Mouse (Mus musculus) CD4-positive, CD25-positive, alpha-beta regulatory T cell, adult 4 months (primary cell): ENCODE data around the gene Mecom. TPM values are rescaled to one million over a fixed set of nuclear protein-coding genes. Genes with fewer than 3 reads are reported as not detected.
"Not testable (repeated sequence)": the region's sequence is repeated elsewhere in the genome, so short reads cannot be mapped to it uniquely, and the experiment has no call there.

Source experiments
- ATAC-seq: one replicate; pipeline ENCODE4 v1.8.0; 2017
- polyA plus RNA-seq, 2 experiments: library from polyadenylated mRNA; unstranded; fragments of 100-300 nt; shearing (Covaris generic); gene quantifications; one replicate each; pipeline ENCODE4 v1.2.1; 2017

Mecom gene
- under 1 TPM in 1 of 2 experiments, not detected in 1; 0.39 TPM for polyA plus RNA-seq

DNA sequence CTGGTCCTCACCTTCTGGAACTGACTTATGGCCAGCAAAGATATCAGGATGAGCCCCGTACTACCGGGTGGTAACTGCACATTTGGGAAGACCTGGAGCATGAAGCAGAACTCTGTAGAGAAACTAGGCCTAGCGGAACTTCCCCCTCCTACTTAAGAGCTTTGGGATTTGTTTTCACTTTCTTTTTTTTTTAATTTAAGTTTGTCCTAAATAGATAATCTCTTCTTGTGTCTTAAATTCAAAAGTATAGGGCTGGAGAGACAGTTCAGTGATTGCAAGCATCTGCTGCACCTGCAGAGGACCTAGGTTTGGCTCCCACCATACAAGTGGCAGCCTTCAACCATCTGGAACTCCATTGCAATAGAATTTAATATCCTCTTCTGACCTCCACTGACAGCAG lies at the start of gene Mecom:
TSS of gene Mecom (minus strand) at position 101 of the 400 bp plus-strand sequence.
- ATAC-seq, result no peak

DNA sequence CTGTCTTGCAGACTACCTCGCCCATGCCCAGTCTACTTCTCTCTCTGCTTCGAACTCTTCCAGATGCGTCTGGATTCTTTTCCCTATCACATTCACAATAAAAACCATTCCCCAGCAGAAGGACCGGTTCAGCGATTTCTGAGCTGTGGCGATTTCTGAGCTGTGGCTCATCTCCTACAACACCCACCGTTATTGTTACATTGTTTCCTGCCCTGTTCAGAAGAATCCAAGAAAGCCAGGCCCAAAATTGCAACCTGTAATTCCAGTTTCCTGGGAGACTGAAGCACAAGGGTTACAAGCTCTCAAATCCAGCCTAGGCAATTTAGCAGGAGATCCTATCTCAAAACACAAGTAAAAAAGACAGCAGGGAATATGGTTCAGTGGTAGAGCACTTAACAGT lies 49.5 kb upstream of the Mecom start:
- ATAC-seq, result no peak

DNA sequence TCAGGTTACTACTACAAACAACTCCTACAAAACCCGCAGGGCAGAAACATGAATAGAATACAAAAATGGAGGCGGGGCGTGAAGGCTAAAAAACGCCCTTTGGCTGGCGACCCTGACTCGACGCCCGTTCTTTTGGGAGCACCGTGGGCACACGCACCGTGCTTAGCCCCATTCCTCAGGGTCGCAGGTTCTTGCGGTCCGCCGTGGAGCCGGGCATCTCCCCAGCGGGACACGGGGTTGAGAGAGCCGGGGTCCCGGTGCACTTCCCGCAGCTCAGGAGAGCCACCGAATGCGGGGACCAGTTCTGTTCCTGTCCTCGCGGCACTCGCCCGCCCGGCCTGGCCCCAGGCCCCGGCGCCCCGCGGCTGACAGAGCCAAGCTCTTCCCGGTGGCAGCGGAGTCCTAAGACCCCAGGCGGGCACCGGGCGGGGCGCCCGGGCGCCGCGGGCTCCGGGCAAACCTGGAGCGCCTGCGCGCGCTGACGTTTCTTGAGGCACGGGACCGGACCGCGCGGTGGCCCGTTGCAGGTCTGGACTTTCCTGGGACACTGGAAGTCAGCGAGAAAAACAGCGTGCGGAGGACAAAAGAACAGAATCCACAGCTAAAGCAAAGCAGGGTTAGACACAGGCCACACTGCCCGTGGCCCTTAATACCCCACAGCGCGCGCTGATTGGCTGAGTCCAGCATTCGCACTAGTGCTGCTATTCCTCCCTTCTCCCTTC lies 47.5 kb upstream of the Mecom start:
- peak; percentile 24 for ATAC-seq

DNA sequence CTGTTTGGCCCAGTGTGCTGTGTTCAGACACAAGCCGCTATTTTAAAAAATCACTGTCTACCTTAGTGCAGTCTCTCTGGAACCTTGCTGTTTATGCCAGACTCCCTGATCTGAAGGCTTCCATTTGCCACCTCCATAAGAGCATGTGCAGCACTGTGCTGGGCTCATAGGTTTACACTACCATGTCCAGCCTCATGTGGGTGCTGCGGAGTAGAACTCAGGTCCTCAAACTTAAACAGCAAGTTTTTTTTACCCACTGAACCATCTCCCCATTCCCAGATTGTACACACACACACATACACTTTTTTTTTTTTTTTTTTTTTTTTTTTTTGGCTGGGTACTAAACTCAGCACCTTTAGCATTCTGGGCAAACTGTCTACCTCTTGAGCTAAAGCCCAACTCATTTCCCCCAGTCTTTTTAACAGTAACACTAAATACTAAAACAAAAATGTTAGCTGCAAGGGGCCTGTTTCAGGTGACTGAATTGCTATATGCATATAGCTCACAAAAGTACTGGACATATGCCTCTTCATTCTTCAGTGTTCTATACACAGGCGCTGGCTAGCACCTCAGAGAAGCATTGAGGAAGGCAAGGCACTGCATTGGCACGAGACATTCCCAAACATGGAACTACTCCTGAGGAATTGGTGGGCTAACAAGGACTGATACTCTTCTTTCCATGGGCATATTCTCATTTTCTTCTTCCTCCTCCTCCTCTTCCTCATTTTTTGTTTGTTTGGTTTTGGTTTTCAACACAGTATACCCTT lies 46.1 kb upstream of the Mecom start:
- peak; percentile 55 for ATAC-seq

DNA sequence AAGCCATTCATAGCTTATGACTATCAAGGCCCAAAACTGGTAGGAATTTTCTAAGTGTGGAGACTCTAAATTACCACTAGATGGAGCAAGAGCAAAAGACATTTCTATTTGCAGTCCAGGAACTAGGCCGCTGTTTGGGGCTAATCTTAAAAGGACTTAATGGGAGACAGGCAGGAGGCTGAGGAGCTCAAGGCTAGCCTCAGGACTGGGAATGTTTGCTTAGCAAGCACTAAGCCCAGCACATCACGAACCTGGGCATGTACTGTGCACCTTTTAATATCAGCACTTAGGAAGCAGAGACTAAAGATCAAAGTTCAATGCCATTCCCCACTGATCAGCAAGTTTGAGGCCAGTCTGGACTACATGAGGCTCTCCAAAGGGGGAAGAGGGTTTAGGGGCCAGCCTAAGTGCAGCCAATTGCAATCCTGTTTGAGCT lies 44.6 kb upstream of the Mecom start:
- peak; percentile 85 for ATAC-seq

DNA sequence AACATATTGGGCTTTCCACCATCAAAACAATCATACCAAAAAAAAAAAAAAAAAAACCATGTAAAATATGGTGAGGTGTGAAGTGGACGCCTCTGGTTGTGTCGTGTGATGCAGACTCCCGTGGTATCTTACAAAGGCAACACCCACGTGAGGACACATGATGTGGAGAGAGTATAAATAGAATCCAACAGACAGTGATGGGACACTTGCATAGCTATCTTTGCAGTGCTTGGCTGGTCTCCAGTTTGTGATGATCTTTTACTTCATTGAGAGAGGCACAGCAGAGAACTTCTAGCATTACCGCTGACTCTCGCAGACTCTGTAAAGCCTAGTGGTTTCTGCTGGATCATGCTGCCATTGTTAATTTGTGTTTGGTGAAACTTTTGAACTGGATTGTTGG lies 41.1 kb upstream of the Mecom start:
- no peak for ATAC-seq

DNA sequence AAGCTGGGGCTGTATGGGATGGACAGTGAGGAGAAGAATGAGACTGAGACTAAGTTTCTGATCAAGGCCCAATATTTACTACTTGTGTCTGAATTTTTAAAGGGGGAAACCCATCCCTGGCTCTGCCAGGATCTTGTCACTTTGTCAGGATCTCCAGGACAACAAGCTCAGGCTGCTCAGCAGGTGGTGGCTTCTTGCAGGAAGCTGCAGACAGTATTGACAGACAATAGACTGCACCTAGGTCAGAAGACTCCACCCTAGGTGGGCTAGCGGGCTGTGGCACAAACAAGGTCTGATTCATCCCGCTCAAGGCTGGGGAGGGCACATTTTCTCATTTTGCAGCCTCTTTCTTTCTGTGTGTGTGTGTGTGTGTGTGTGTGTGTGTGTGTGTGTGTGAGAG lies 25.7 kb upstream of the Mecom start:
- no peak for ATAC-seq

DNA sequence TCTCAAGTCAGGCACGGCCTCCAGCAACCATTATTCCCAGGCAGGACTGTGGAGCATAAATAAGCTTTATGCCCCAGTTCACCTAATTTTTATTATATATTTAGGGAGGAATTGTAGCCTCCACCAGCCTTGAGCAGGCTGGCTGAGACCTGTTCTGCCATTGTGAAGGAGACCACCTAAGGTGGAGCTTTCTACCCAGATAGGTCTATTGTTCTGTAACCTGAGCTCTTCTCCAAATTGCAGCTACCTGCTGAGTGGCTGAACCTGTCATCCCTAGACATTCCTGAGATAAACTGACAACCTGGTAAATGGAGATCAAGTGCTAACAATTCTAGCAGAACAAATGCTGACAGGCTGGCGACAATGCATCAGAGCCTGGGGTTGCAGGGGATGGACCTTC lies 18.5 kb upstream of the Mecom start:
- ATAC-seq, result not testable (repeated sequence)

DNA sequence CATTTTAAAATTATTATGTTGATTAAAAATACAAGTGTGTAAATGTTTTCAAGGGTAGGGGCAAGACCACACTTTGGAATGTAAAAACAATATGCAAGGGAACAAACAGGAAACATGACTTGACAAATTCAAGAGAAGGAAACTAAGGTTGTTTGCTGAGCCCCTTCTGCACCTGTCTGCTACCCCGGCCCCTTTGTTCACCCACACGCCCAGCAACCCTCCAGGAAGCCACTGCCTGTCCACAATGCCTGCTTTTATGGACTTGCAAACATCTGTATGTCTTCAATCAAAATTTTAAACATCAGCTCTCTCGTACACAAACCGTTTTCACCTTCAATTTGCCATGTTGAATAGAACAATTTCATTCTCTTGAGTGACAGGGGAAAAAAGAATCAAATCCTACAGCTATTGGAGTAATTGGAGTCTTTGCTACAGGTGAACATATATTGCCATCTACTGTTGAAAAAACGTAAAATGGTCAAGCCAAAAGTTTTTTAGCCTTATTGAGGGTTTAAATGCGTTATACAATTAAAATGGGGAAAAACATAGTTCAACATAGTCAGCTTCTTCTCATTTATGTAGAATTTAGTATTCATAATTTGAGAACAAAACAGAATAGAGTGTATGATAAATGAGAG lies 13.0 kb upstream of the Mecom start:
- ATAC-seq, result no peak

DNA sequence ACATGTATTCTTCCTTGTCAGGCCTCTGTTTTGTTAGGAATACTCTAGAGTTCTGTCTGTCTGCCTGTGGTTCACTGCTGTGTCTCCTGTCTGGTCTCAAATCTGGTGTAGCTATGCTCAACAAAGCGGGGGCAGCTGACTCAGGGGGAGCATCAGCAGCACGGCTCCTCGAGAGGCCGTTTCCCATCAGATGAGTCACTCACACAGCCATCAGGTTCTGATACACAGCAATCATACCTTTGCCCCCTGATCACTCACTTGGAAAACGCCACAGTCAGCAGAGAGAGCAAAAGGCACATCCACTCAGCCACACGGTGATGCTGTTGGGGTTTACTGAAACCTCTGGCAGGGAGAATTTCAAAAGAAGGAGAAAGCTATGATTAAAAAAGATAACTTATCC lies 5.9 kb upstream of the Mecom start:
- no peak for ATAC-seq

DNA sequence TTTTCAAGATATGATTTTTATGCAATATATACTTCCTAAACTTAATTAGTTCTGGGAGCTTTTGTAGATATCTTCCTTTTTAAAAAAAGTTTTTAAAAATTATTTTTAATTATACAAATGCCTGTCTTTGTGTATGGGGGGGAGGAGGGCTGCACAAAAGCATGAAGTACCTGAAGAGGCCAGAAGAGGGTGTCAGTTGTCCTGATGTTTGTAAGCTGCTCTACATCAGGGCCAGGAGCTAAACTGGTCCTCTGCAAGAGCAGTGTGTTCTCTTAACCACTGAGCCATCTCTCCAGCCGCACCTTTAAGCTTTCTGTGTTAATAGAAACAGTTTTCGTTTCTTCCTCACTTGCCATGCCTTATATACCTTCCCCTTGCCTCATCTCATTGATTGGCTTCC lies 2.4 kb upstream of the Mecom start:
- ATAC-seq, result no peak

DNA sequence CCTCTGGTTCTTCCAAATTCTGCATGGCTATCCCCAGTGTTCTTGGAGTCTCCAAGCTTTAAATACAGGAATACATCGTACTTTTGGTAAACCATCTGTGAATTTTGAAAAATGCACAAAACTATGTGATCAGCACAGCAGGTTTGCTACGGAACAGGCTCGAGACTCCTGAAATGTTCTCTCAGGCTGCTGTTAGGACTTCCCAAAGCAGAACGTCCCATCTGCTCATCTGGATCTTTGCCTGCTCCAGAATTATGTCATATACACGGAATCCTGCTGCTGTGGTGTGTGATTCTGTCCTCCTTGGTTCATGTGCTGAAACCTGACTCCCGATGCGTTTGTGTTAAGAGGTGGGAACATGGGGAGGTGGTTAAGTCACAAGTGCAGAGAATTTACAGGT lies 1.1 kb upstream of the Mecom start:
- no peak for ATAC-seq

DNA sequence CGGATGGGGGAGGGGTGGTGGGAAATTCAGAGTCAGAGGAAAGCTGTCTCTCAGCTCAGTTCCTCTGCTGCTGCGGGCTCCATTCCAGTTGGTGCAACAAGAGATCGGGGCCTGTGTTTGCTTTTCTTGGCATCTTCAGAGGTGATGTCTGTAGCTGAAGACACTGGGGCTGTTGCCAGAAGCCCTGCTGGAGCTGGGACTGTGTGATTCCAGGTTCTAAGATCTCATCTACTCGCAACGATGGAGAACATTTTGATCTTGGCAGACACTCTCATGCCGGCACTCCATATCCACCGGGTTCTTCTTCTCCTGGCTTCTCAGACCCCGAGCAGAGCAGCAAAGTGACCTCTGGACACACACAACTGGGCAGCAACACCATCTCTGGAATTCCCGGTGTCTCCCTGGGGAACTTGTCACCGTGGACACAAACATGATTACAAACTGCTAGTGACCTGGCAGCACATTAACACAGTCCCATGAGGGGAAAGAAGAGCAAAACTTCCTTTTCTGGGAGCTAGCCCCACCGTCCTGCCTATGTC lies 908 bp downstream of the Mecom start:
- no peak for ATAC-seq

DNA sequence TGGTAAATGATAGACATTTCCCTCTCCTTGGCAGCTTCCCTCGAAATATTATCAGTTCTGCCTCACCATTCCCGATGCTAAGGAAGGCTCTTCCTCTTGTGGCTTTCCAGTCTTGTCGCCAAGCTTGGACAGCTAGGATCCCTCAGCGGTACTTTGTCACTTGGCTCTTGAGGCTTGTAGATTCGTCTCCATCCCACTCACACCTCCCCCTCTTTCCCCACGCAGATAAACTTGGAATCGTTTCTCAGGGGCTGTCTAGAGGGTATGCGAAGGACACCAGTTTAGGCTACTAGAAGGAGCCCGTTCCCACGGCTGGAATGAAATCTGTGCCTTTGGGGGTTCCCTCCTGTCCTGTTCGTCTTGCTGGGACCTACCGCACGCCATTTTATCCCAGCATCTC lies 1.4 kb downstream of the Mecom start:
- no peak for ATAC-seq

DNA sequence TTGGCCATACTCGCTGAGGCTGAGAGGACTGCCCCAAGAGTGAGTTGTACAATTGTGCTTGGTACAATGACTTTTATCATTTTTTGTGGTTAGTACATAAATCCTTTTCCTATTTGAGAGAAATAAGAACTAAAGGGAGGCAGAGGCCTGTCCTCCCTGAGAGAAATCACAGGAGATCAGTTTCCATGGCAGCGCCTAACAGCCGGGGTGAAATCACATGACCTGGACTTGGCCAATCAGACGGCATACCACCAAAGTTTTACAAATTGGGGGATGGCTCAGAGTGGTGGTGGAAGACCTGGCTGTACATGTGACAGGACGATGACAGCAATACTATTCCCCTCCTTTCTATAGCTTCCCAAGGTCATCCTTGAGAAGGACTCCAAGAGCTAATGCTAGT lies 2.6 kb downstream of the Mecom start:
- no peak for ATAC-seq

DNA sequence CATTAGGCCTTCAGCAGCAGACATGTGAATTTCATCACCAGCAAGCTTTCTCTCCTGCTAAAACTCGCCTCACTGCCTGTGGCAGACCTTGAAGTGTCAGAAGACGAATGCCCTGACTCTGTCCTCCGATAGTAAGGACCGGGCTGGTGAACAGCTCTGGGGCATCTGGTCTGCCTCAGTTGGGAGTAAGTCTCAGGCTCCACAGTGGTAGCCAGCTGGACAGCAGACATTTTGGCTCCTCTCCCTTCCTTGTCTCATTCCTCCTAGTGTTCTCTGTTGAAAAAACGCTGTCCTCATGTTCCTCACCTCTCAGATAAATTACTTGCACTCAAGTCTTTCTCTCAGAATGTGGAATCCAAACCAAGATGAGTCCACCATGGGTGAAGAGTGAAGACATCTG lies 3.5 kb downstream of the Mecom start:
- no peak for ATAC-seq

DNA sequence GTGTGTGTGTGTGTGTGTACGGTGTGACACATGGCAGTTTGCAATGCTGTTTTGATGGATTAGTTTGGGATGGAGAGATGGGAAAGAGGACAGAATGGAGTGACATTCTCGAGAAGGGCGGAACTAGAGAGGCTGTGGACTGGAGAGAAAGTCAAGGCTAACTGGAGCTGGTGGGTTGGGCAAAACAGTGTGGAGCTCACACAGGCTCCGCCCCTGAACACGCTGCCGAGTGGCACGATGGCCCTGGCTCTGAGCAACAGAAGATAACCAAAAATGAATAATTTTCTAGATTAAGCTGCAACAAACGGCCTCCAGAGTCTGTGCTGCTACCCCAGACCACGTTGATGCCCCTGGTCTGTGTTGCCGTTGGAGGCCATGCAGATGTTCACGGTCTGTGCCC lies 12.0 kb downstream of the Mecom start:
- ATAC-seq, result no peak

DNA sequence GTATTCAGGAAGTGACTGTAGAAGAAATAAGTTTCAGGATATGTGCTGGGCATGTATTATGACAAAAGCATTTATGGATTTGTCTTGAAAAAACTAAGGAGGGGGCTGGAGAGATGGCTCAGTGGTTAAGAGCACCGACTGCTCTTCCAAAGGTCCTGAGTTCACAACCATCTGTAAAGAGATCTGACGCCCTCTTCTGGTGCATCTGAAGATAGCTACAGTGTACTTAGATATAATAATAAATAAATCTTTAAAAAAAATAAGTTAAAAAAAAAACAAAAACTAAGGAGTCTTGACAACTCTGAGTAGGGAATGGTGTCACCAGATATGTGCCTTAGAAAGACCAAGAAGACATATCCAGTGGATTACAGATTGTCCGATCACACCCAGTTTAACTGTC lies 27.1 kb downstream of the Mecom start:
- not testable (repeated sequence) for ATAC-seq

DNA sequence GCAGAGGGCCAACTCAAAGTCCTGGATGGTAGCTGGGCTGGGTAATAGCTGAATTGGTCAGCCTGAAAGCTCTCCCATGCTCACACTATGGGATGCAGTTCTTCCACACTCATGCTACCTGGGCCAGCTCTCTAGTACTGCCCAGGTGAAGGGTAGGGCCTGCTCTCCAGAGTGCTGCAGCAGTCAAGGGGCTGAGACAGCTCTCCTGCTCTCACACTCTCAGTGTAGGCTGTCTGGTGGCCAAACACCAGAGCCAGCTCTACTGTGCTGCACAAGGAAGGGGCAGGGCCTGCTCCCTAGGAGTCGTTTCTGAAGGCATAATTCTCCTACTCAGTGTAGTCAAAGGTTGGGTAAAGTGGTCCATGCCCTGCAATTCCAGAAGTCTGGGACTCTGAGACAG lies 28.4 kb downstream of the Mecom start:
- ATAC-seq, result no peak

DNA sequence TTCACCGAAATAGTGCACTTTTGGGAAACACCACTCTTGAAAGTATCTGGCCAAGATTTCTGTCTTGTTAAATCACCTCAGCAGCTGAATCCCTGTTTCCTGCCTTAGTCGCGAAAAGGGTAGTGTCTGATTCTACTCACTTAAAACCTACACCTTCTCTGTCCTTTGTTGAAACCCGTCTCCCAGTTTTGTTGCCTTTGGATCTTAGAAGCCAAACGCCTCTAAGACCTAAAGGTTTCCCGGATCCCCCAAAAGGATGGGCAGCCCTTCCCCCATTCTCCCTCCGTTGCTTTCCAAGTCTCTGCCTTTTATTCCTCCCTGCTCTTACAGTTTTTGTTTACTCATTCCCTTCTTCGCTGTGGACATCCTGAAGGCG lies 32.0 kb downstream of the Mecom start:
- no peak for ATAC-seq

DNA sequence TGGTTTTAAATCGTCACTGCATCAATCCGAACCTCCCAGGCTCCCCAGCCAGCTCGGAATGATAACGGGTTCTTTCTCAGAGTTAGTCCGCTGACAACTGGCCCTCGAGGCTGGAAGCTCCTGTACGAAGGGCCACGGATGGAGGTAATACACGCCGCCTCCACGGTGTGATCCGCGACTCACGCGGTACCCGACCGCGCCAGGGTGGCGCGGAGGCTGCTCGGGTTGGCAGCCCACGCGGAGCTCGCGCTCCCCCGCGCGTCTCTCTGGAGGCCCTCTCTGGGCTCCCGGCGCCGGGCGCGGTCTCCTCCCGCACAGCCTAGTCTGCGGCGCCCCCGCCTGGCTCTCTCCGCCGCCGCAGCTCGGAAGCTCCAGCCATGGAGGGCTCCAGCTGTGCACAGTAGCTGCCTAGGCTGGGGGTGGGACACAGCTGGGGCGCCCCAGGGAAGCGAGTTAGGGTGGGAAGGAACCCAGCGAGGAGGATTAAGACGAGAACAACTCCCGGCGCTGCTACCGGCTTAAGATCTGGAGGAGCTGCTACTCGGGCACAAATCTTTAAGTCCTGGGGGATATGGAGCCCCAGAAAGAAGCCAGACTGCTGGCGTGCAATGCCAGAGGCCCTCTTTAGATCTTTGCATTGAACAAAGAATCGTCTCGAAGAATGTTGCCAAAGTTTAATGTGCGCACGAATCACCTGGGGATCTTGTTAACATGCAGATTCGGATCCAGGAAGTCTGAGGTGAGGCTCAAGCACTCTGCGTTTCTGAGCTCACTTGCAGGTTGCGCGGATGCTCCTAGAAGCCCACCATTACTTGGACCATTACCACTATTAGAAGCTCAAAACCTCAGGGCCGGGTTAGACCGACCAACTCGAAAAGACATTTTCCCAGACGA lies 32.7 kb downstream of the Mecom start:
- ATAC-seq, result no peak

DNA sequence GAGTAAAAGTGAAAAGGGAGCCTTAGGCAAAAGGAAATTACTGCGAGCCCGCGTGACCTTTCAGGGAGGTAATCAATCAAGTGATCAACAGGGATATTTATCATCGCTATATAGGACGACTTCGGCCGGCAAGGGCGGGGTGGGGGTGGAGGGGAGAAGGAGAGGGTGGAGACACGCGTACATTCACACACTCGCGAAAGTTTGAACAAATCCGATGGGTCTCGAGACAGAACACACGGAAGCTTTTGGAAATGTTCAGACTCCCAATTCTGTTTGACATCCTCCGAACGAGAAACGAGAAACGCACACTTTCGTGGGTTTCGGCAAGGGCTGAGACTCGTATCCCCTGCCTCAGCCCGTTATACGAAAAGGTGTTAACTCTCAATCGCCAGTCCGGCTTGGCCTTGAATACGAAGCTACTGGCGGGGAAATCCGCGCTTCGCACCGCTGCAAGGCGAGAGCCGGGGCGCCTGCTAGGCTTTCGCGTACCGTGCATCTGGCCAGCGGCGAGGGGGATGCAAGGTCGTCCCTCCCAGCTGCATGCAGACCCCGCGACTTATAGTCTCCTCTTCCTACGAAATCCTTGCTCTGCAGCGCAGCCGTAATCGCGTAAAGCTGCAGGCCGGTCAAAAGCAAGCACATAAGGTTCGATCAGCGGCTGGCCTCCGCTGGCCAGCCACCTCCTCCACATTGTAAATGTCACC lies 33.6 kb downstream of the Mecom start:
- ATAC-seq, result no peak
